Mouse (Mus musculus): Measurements from ENCODE around the gene Ssc4d.

Ssc4d gene

GRCm38 (mm10) chr5:135974365-135974764 lies at the start of gene Ssc4d:
Gene Ssc4d (minus strand): TSS chr5:135974531.
- DNase-seq (ENCODE audit: low read depth), result no peak

- no peak for DNase-seq (ENCODE audit: low read depth)
These were observed 45.6 kb upstream of the Ssc4d start for GRCm38 (mm10) chr5:136019907-136020306.

- DNase-seq (ENCODE audit: low read depth), result no peak
These were observed 44.4 kb upstream of the Ssc4d start for GRCm38 (mm10) chr5:136018726-136019125.

GRCm38 (mm10) chr5:136017262-136017661 lies 42.9 kb upstream of the Ssc4d start:
- no peak for DNase-seq (ENCODE audit: low read depth)

GRCm38 (mm10) chr5:136016014-136016876 lies 41.9 kb upstream of the Ssc4d start:
- no peak for DNase-seq (ENCODE audit: low read depth)

GRCm38 (mm10) chr5:136015586-136015985 lies 41.3 kb upstream of the Ssc4d start:
- DNase-seq (ENCODE audit: low read depth), result no peak

- DNase-seq (ENCODE audit: low read depth), result no peak
These were observed 40.5 kb upstream of the Ssc4d start for GRCm38 (mm10) chr5:136014877-136015276.

GRCm38 (mm10) chr5:136007745-136008144 lies 33.4 kb upstream of the Ssc4d start:
- no peak for DNase-seq (ENCODE audit: low read depth)

- DNase-seq (ENCODE audit: low read depth), result no peak
These were observed 30.2 kb upstream of the Ssc4d start for GRCm38 (mm10) chr5:136004537-136004936.

- DNase-seq (ENCODE audit: low read depth), result no peak
These were observed 28.4 kb upstream of the Ssc4d start for GRCm38 (mm10) chr5:136002751-136003151.

- no peak for DNase-seq (ENCODE audit: low read depth)
These were observed 28.0 kb upstream of the Ssc4d start for GRCm38 (mm10) chr5:136002325-136002724.

- DNase-seq (ENCODE audit: low read depth), result no peak
These were observed 26.9 kb upstream of the Ssc4d start for GRCm38 (mm10) chr5:136001222-136001621.

GRCm38 (mm10) chr5:135996162-135996561 lies 21.8 kb upstream of the Ssc4d start:
- DNase-seq (ENCODE audit: low read depth), result no peak

GRCm38 (mm10) chr5:135994725-135995687 lies 20.7 kb upstream of the Ssc4d start, which contains the start of gene Dtx2:
Gene Dtx2 (plus strand): TSS chr5:135994800.
- peak; percentile 94 for DNase-seq (ENCODE audit: low read depth)

- DNase-seq (ENCODE audit: low read depth), result no peak
These were observed 20.0 kb upstream of the Ssc4d start for GRCm38 (mm10) chr5:135994335-135994724.

GRCm38 (mm10) chr5:135993381-135993965 lies 19.1 kb upstream of the Ssc4d start:
- DNase-seq (ENCODE audit: low read depth), result no peak

GRCm38 (mm10) chr5:135990601-135991000 lies 16.3 kb upstream of the Ssc4d start:
- peak; percentile 32 for DNase-seq (ENCODE audit: low read depth)

GRCm38 (mm10) chr5:135987248-135987647 lies 12.9 kb upstream of the Ssc4d start:
- peak; percentile 51 for DNase-seq (ENCODE audit: low read depth)

GRCm38 (mm10) chr5:135984546-135985044 lies 10.3 kb upstream of the Ssc4d start:
- DNase-seq (ENCODE audit: low read depth), result no peak

GRCm38 (mm10) chr5:135982398-135982797 lies 8.1 kb upstream of the Ssc4d start:
- DNase-seq (ENCODE audit: low read depth), result peak; percentile 62

GRCm38 (mm10) chr5:135979904-135980303 lies 5.6 kb upstream of the Ssc4d start, which contains the start of gene Zp3:
Gene Zp3 (plus strand): TSS chr5:135980099.
- DNase-seq (ENCODE audit: low read depth), result no peak

- no peak for DNase-seq (ENCODE audit: low read depth)
These were observed 5.0 kb upstream of the Ssc4d start for GRCm38 (mm10) chr5:135979381-135979780.

All from naive thymus-derived CD4-positive, alpha-beta T cell, adult 2 months (primary cell).